Mouse (Mus musculus): ENCODE results near the gene 2210016L21Rik.

GRCm38 (mm10) chr5:114968651-114969050 lies 26.7 kb downstream of the 2210016L21Rik start:
- no peak for TF ChIP-seq POLR2A (IDR thresholded peaks at IDR 0.05; ENCODE audit: insufficient read length, low read depth)
- TF ChIP-seq SRF (IDR thresholded peaks at IDR 0.05; ENCODE audit: control insufficient read depth, insufficient read length, low read depth), result no peak
- TF ChIP-seq MYOG (IDR thresholded peaks at IDR 0.05; ENCODE audit: control insufficient read depth in 1 of 3, insufficient read depth in 1 of 3, insufficient read length in 2 of 3, low read depth in 2 of 3), result no peak
- no peak for TF ChIP-seq E2F4 (IDR thresholded peaks at IDR 0.05; ENCODE audit: insufficient read depth)
- no peak for TF ChIP-seq POLR2AphosphoS2 (IDR thresholded peaks at IDR 0.05; ENCODE audit: insufficient read length, low read depth)
- no peak for TF ChIP-seq MYOD1 (IDR thresholded peaks at IDR 0.05; ENCODE audit: control insufficient read depth in 1 of 3, insufficient read length in 2 of 3, low read depth in 2 of 3)
- no peak for TF ChIP-seq USF1 (IDR thresholded peaks at IDR 0.05; ENCODE audit: low read depth)
- no peak for TF ChIP-seq TCF12 (IDR thresholded peaks at IDR 0.05; ENCODE audit: insufficient read depth, poor library complexity, severe bottlenecking)
- TF ChIP-seq REST (IDR thresholded peaks at IDR 0.05; ENCODE audit: insufficient read depth, insufficient read length), result no peak
- no peak for TF ChIP-seq MAX (IDR thresholded peaks at IDR 0.05; ENCODE audit: low read depth)
- no peak for TF ChIP-seq CEBPB (IDR thresholded peaks at IDR 0.05; ENCODE audit: insufficient read depth, poor library complexity, severe bottlenecking)

Measured in myocyte (in vitro differentiated cells).